Mouse (Mus musculus) lung, postnatal 0 days (tissue): ENCODE results near the gene Gm16181.

ENCODE experiments used
- CTCF ChIP-seq: IDR thresholded peaks from 2 replicates; pipeline ENCODE4 v1.5.1; 2016; ENCODE audit warnings: antibody characterized with exemption, mild to moderate bottlenecking
- EP300 ChIP-seq: IDR thresholded peaks from 2 replicates; pipeline ENCODE4 v1.6.1; 2016; ENCODE audit warnings: antibody characterized with exemption, mild to moderate bottlenecking, control low read depth

DNA sequence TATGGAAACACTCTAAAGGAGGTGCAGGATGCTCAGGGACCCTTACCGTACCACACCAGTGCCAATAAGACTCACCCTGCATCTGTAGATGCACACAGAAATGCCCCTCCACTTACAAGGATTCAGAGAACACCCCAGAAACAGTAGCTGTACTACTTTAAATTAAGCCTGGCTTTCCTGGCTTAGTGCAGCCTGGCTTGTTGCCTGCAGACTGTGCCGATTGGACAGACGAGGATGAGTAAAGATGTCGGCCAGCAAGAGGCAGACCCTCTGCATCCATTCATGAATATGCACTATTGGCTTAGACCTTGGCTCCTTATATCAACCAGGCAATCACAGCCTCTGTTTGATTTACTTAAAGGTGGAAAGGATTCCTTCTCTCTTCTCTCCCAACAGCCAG, 39.0 kb downstream of the Gm16181 start:
- TF ChIP-seq EP300 (no peak), CTCF (no peak)
